Mouse (Mus musculus) heart, adult 2 months (tissue): Measurements from ENCODE around the gene Camkmt.

Source experiments
- CTCF ChIP-seq: fragments of 200-600 bp; IDR thresholded peaks from 2 replicates; pipeline ENCODE4 v1.8.1; 2022; ENCODE audit warnings: antibody characterized with exemption, mild to moderate bottlenecking, moderate library complexity
- EP300 ChIP-seq: fragments of 200-500 bp; IDR thresholded peaks from 2 replicates; pipeline ENCODE4 v1.6.1; 2011; ENCODE audit warnings: low read depth, low read length, control low read depth; ENCODE audit not compliant: insufficient read depth
- POLR2A ChIP-seq: fragments of 200-500 bp; IDR thresholded peaks from 2 replicates; pipeline ENCODE4 v1.6.1; 2011; ENCODE audit warnings: mild to moderate bottlenecking, low read depth, low read length, control low read depth; ENCODE audit not compliant: insufficient read depth

- TF ChIP-seq POLR2A (no peak), EP300 (no peak), CTCF (no peak)
Observed at GRCm38 (mm10) chr17:85393091-85393890, 302.9 kb downstream of the Camkmt start.
